Mouse (Mus musculus) liver, embryonic 13.5 days (tissue): ENCODE measurements around the gene Slfn1. TPM values are rescaled to one million over a fixed set of nuclear protein-coding genes. Genes with fewer than 3 reads are reported as not detected.

Experiments
- ATAC-seq: fragments of 200-750 bp; cut with Nextera tagmentation; 2 replicates; pipeline ENCODE4 v1.8.0; 2017; ENCODE audit warnings: low read depth, mild to moderate bottlenecking, moderate number of reproducible peaks, moderate library complexity
- DNase-seq: peaks from one replicate; pipeline ENCODE4 v3.0.0; 2022
- H3K27ac ChIP-seq: fragments of 300-500 bp; sonication (generic); 2 replicates; pipeline ENCODE4 v1.5.1; 2015; ENCODE audit warnings: moderate library complexity, mild to moderate bottlenecking, inconsistent platforms
- H3K27me3 ChIP-seq: fragments of 300-500 bp; sonication (generic); 2 replicates; pipeline ENCODE4 v1.6.1; 2015; ENCODE audit warnings: mild to moderate bottlenecking, inconsistent platforms
- H3K36me3 ChIP-seq: fragments of 300-500 bp; sonication (generic); 2 replicates; pipeline ENCODE4 v1.6.1; 2015; ENCODE audit warnings: mild to moderate bottlenecking, inconsistent platforms
- H3K4me1 ChIP-seq: fragments of 300-500 bp; sonication (generic); replicated peaks from 2 replicates; pipeline ENCODE4 v1.6.1; 2015; ENCODE audit warnings: inconsistent platforms
- H3K4me2 ChIP-seq: fragments of 300-500 bp; sonication (generic); 2 replicates; pipeline ENCODE4 v1.6.1; 2015; ENCODE audit warnings: inconsistent platforms, mild to moderate bottlenecking, moderate library complexity
- H3K4me3 ChIP-seq: fragments of 300-500 bp; sonication (generic); replicated peaks from 2 replicates; pipeline ENCODE4 v1.5.1; 2015; ENCODE audit warnings: mild to moderate bottlenecking, inconsistent platforms
- H3K9ac ChIP-seq: fragments of 300-500 bp; sonication (generic); 2 replicates; pipeline ENCODE4 v1.6.1; 2015; ENCODE audit warnings: mild to moderate bottlenecking, inconsistent platforms
- H3K9me3 ChIP-seq: fragments of 300-500 bp; sonication (generic); replicated peaks from 2 replicates; pipeline ENCODE4 v1.6.1; 2016; ENCODE audit warnings: inconsistent platforms
- WGBS: fragments of 180-500 bp; shearing (Covaris S2); methylation state at CpG from one replicate; pipeline ENCODE4 v1.1.7; 2015; ENCODE audit not compliant: insufficient replicate concordance; 5-methylcytosine and 5-hydroxymethylcytosine counted together
- polyA plus RNA-seq: library from polyadenylated mRNA; unstranded; fragments of >200 nt; fragmentation: Nextera tagmentation; extraction: Ambion mirVana; gene quantifications from 2 replicates; pipeline ENCODE4 v1.2.1, GENCODE M21; 2015

Slfn1 gene
- 0.10 and 0.28 TPM in 2 replicates for polyA plus RNA-seq

GRCm38 (mm10) chr11:83116597-83117227 is at the start of gene Slfn1:
Gene Slfn1 (plus strand): TSS chr11:83116849.
- H3K4me3 ChIP-seq: no peak within 1 kb of the TSS
- H3K27me3 ChIP-seq: no peaks in the 10 kb centered on the region
- WGBS: 67% methylated on average over 13 of the region's 13 CpGs
- no peak within 1 kb of the TSS for H3K27ac ChIP-seq
- no peaks in the 10 kb centered on the region for H3K4me1 ChIP-seq
- H3K9ac ChIP-seq: no peak within 1 kb of the TSS
- DNase-seq (no peak), ATAC-seq (no peak)
- H3K36me3 ChIP-seq: no peaks in the 10 kb centered on the region
- no peak within 1 kb of the TSS for H3K4me2 ChIP-seq
- no peaks in the 10 kb centered on the region for H3K9me3 ChIP-seq

DNA sequence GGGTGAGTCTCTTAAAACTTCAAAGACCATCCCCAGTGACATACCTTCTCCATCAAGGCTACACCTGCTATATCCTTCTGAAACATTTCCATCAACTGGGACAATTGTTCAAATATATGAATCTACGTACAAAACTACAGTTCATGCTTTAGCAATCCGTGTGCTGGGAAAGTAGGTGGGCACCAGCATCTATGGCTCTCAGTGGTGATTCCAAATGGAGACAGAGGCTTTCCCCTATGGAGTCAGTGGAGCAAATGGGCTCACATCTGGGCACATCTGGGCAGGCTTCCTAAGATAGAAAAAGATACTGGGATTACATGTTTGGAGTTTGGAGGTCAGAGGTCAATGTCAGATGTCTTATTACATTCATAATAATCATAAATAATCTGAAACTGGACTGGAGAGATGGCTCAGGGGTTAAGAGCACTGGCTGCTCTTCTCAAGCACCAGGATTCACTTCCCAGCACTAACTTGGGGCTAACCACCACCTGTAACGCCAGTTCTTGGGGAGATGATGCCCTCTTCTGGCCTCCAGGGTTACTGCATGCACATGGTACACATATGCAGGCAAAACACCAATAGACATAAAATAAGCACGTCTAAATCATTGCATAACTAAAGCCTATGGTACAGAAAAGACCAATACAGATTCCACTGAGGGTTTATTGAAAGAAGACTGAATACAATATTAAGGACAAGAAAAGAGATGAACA is 48.5 kb upstream of the Slfn1 start:
- Histone ChIP-seq H3K9ac (no peak overlapping the region), H3K4me3 (no peak overlapping the region), H3K36me3 (no peaks in the 10 kb centered on the region), H3K9me3 (no peaks in the 10 kb centered on the region), H3K27ac (no peak overlapping the region), H3K27me3 (no peaks in the 10 kb centered on the region), H3K4me1 (no peaks in the 10 kb centered on the region), H3K4me2 (no peak overlapping the region)
- ATAC-seq (no peak), DNase-seq (no peak)
- 63% methylated on average over 4 of the region's 4 CpGs for WGBS

DNA sequence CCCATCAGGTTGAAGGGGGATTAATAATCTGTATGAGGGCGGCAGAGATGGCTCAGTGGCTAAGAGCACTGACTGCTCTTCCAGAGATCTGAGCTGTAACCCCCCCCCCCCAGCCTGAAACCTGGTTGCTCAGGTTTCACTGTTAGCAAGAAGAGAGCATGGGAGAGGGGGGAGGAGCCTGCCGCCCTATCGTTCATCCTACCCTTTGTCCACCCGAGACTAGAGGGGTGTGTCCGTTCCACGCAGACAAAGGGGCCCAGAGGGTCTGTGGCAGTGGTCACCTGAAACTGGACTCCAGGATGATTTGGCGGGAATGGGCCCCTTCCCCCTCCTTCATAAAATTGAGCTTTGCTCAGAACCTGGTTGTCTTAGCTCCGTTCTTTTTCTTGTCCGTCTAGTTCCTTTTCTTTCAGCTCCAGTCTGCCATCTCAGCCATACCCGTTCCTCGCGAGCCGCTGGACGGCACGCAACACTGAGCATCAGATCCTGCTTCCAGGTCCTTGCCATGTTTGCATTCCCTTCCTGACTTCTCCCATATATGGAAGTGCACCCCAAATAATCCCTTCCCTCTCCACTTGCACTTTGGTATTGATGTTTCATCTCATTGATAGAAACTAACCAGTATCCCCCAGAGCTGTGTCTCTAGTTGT is 46.2 kb upstream of the Slfn1 start:
- Histone ChIP-seq H3K9ac (no peak overlapping the region), H3K4me1 (no peaks in the 10 kb centered on the region), H3K4me2 (no peak overlapping the region), H3K36me3 (no peaks in the 10 kb centered on the region), H3K4me3 (no peak overlapping the region), H3K27ac (no peak overlapping the region), H3K9me3 (no peaks in the 10 kb centered on the region), H3K27me3 (no peaks in the 10 kb centered on the region)
- WGBS: 78% methylated on average over 15 of the region's 15 CpGs
- DNase-seq: no peak
- no peak for ATAC-seq

GRCm38 (mm10) chr11:83077714-83078422 is 38.8 kb upstream of the Slfn1 start:
- Histone ChIP-seq H3K9ac (no peak overlapping the region), H3K27ac (peak overlapping the region; percentile 39), H3K36me3 (no peaks in the 10 kb centered on the region), H3K4me2 (no peak overlapping the region), H3K27me3 (no peaks in the 10 kb centered on the region), H3K4me1 (peaks cover 18% of the 10 kb centered on the region), H3K4me3 (no peak overlapping the region), H3K9me3 (no peaks in the 10 kb centered on the region)
- 19% methylated on average over 3 of the region's 3 CpGs for WGBS
- no peak for DNase-seq
- ATAC-seq: peak; percentile 34; the same call in 1 of the 2 replicates

DNA sequence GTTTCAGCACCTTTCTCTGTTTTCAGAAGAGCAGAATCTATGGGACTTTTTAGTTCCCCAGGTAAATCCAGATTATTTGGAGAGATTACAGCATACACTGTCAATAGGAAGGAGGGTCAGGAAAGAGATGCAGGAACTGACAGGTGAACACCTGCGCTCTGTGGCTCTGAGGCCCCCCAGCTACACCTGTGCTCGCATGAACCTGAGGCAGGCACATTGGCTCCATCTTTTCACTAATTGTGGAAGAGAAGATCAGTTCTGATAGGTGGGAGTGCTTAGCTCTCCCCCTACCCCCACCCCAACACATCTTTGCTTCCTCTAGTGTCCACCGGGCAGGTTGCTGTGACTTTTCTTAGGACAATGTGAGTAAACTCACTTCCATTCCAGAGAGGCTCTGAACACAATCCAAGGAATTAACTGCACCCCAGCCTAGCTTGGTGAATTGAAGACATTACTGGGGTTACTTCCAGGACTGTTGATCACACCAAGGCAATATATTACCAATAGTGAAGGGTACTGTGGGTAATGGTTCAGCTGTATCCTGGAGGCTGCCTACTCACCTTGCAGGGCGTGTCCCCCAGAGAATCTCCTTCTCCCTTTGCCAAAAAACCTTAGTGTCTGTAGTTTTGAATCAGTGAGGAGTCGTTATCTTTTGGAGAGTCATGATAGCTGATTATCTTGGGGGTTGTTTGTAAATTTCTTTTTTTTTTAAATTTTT is 38.1 kb upstream of the Slfn1 start:
- no peak overlapping the region for H3K4me2 ChIP-seq
- no peak for ATAC-seq
- H3K27me3 ChIP-seq: no peaks in the 10 kb centered on the region
- no peaks in the 10 kb centered on the region for H3K36me3 ChIP-seq
- H3K27ac ChIP-seq: 0 out of 2 replicates have a peak overlapping the region, but pooled peaks have one; percentile 9
- H3K4me1 ChIP-seq: peaks cover 18% of the 10 kb centered on the region
- no peak overlapping the region for H3K4me3 ChIP-seq
- no peaks in the 10 kb centered on the region for H3K9me3 ChIP-seq
- no peak overlapping the region for H3K9ac ChIP-seq
- 40% methylated on average over 5 of the region's 5 CpGs for WGBS
- no peak for DNase-seq

DNA sequence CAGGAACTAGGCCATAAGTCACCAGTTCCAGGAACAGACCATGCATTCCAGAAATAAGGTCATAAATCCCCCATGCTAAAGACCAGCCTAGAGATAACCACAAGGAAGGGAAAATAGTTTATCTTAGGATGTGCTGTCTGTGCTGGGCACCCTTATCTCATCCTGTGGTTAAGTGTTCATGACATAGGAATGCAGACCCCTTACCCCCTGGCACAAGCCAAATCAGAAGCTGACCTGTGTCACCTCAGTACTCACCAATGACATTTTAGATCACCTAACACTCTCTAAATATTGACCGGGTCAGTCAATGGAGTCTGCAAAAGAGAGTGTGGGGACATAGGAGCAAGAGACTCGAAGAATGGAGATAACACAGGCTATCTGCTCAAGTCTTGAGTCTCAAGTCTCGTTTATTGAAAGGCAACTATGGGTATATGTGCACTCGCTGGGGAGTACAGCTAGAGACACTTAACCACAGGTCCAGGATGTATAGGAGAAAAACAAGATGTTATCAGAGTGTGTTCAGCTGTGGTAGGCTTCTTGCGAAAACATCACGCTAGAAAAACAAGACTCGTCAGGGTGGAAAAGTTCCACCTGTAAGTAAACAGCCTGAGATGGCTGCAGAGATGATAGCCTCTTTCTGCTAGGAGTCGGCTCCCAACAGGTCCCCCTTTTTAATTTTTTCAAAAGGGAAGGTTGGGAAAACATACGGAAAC is 37.0 kb upstream of the Slfn1 start:
- Histone ChIP-seq H3K27me3 (no peaks in the 10 kb centered on the region), H3K4me3 (no peak overlapping the region), H3K4me1 (peaks cover 18% of the 10 kb centered on the region), H3K36me3 (no peaks in the 10 kb centered on the region), H3K4me2 (no peak overlapping the region), H3K9ac (no peak overlapping the region), H3K9me3 (no peaks in the 10 kb centered on the region), H3K27ac (no peak overlapping the region)
- DNase-seq (no peak), ATAC-seq (0 out of 2 replicates have a peak, but pooled peaks have one; percentile 29)
- 17% methylated on average over 9 of the region's 9 CpGs for WGBS

- no peak overlapping the region for H3K4me2 ChIP-seq
- no peaks in the 10 kb centered on the region for H3K36me3 ChIP-seq
- DNase-seq: no peak
- no peak for ATAC-seq
- WGBS: 55% methylated on average over 7 of the region's 7 CpGs
- peaks cover 18% of the 10 kb centered on the region for H3K4me1 ChIP-seq
- no peaks in the 10 kb centered on the region for H3K27me3 ChIP-seq
- H3K9me3 ChIP-seq: no peaks in the 10 kb centered on the region
- no peak overlapping the region for H3K27ac ChIP-seq
- no peak overlapping the region for H3K4me3 ChIP-seq
- H3K9ac ChIP-seq: no peak overlapping the region
These were observed 33.7 kb upstream of the Slfn1 start for GRCm38 (mm10) chr11:83082741-83083473.

DNA sequence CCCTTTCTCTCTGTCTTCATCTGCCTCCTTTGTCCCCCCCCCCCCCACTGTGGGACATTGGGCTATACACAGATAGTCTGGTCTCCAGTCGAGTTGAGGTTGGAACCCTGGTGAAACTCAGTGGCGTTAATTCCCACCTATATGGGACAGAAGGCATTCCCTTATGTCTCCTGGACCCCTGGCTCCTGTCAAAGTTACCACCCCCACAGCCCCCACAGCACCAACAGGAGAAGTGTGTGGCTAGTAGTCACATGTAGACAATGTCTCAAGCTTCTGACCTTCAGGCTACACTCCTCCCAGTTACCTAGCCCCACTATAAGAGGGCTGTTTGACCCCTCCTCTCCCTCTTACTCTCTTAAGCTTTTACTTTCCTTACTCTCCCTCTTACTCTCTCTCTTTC is 32.5 kb upstream of the Slfn1 start:
- Histone ChIP-seq H3K4me2 (no peak overlapping the region), H3K27me3 (no peaks in the 10 kb centered on the region), H3K27ac (no peak overlapping the region), H3K4me3 (no peak overlapping the region), H3K36me3 (no peaks in the 10 kb centered on the region), H3K9ac (no peak overlapping the region), H3K4me1 (peaks cover 7% of the 10 kb centered on the region; the same call in 1 of the 2 replicates), H3K9me3 (no peaks in the 10 kb centered on the region)
- 67% methylated on average over 2 of the region's 2 CpGs for WGBS
- no peak for ATAC-seq
- DNase-seq: no peak

DNA sequence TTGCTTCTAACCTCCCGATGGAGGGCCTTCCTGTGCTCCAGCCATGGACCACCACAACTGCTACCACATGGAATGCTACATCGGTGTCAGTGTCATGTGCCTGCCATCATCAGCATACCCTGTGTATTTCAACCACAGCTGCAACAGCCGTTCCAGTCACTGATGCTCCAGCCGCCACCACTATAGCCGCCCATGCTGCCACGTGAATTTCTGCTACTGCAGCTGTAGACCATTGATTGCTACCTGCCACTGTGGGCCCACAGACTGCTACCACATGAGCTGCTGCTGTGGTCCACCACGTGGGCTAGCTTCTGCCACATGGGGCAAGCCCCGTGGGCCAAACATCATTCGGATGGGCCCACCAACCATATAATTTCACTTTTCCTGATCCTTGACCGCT is 31.9 kb upstream of the Slfn1 start:
- no peak overlapping the region for H3K4me2 ChIP-seq
- no peak overlapping the region for H3K4me3 ChIP-seq
- H3K9ac ChIP-seq: no peak overlapping the region
- DNase-seq: no peak
- no peak for ATAC-seq
- H3K4me1 ChIP-seq: peaks cover 1% of the 10 kb centered on the region; the same call in 1 of the 2 replicates
- H3K9me3 ChIP-seq: no peaks in the 10 kb centered on the region
- no peak overlapping the region for H3K27ac ChIP-seq
- 75% methylated on average over 10 of the region's 10 CpGs for WGBS
- H3K36me3 ChIP-seq: no peaks in the 10 kb centered on the region
- no peaks in the 10 kb centered on the region for H3K27me3 ChIP-seq

- Histone ChIP-seq H3K9ac (no peak overlapping the region), H3K4me1 (no peaks in the 10 kb centered on the region), H3K4me2 (no peak overlapping the region), H3K27ac (no peak overlapping the region), H3K9me3 (no peaks in the 10 kb centered on the region), H3K36me3 (no peaks in the 10 kb centered on the region), H3K27me3 (no peaks in the 10 kb centered on the region), H3K4me3 (no peak overlapping the region)
- DNase-seq (no peak), ATAC-seq (no peak)
- WGBS: 2% methylated on average over 2 of the region's 2 CpGs
These were observed 1.5 kb upstream of the Slfn1 start for GRCm38 (mm10) chr11:83115138-83115537.
